Mouse (Mus musculus) lung, adult 2 months (tissue): ENCODE measurements around the gene Shank1.

Experiments used
- CTCF ChIP-seq: fragments of 200-500 bp; IDR thresholded peaks from 2 replicates; pipeline ENCODE4 v1.5.1; 2011; ENCODE audit warnings: mild to moderate bottlenecking, low read length, control low read depth; ENCODE audit not compliant: insufficient read depth
- POLR2A ChIP-seq: fragments of 200-500 bp; IDR thresholded peaks from 2 replicates; pipeline ENCODE4 v1.6.1; 2011; ENCODE audit warnings: low read depth, mild to moderate bottlenecking, control low read depth, low read length, borderline replicate concordance; ENCODE audit errors: extremely low read depth

- TF ChIP-seq CTCF (no peak), POLR2A (no peak)
Measured at GRCm38 (mm10) chr7:44276461-44277249, 33.4 kb upstream of the Shank1 start.
